Mouse (Mus musculus): ENCODE data around the gene Numb. TPM values are rescaled to one million over a fixed set of nuclear protein-coding genes. Genes with fewer than 3 reads are reported as not detected.

Gene Numb
- 10 to 100 TPM; 26.7 to 38.7 TPM for total RNA-seq (2021)
- long read RNA-seq, experiment 1, transcript Numb-204 (11 exons, 3,549 nt) = major isoform, 9 of 23 reads
- long read RNA-seq, experiment 1, partial matches to known transcripts = 2 of 23 reads
- long read RNA-seq, experiment 1, other reads (novel, unspliced or antisense) = 12 of 23 reads
- long read RNA-seq, experiment 2, transcript Numb-204 (11 exons, 3,549 nt) = major isoform, 9 of 34 reads
- long read RNA-seq, experiment 2, partial matches to known transcripts = 2 of 34 reads
- long read RNA-seq, experiment 2, other reads (novel, unspliced or antisense) = 23 of 34 reads

DNA sequence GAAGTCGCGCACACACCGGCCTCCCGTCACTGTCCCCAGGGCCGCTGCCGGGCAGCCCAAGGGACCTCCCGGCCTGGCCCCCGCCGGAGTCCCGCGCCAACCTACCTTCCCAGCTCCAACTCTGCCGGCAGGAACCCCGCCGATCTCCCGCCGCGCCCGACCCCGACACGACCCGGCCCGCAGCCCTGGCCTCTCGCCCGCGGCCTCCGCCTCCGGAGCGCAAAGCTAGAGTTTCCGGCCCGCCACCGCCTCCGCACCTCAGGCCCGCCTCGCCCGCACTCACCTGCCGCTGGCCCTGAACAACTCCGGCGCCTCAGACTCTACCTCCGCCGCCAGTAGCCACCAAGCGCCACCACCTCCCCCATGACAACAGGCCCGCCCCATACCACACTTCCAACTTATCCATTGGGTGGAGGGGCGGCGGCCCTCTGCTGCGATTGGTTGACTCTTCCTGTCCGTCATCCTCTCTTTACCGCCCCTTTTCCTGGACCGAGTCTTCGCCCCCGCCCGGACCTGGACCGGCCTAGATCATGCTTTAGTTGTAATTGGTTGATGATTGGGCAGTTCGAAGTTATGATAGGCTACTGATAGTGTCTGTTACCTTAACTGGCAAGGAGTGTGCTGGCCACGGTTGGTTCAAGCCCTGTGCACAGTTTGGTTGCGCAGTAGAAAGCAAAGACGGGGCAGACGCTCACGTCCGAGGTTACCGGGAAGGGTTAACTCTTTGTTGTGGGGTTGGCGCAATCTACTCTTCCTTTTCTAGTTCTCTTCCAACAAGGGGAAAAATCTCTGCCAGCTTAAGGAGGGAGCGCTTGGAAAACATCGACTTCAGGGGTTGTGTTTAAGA lies at the start of gene Numb:
Gene Numb, minus strand, starts transcription at position 400 of the 847 bp plus-strand sequence.
- no peak for TF ChIP-seq CTCF (conservative IDR thresholded peaks at IDR 0.05)
- peak; percentile 98 to 99 for DNase-seq (ENCODE audit: low spot score in 2 of 2)
- Histone ChIP-seq H3K4me3 (peak within 1 kb of the TSS; percentile 86), H3K27ac (peak within 1 kb of the TSS; percentile 88)

DNA sequence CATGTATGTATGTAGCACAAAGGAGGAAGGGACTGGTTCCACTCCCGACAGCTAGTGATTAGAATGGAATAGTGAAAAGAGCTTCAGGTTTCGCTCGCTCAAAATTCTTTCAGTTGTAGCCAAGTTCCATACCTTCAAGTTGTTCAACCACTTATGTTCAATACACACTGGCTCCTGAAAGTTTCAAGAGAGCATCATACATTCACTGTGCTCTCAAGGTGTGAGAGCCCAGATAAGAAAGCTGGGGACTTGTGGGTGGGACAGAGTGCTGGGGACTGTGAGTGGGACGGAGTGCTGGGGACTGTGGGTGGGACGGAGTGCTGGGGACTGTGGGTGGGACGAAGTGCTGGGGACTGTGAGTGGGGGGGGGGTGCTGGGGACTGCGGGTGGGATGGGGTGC lies 43.5 kb upstream of the Numb start:
- no peak for TF ChIP-seq CTCF (conservative IDR thresholded peaks at IDR 0.05)
- no peak for DNase-seq (ENCODE audit: low spot score in 2 of 2)
- H3K27ac ChIP-seq = no peak overlapping the region
- H3K4me3 ChIP-seq = no peak overlapping the region

DNA sequence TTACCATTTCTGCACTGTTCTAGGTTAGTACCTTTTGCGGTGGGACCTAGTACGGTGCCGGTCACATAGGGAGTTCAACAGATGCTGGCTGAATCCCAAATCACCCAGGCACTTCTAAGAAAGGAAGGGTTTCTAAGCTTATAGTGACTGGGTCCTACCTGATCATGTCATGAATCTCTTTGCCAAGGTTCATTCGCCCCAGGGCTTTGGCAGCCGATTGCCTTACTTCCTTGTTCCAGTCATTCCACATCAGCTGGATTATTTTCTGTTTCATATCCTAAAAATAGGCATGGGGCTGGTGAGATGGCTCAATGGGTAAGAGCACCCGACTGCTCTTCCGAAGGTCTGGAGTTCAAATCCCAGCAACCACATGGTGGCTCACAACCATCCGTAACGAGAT lies 36.5 kb upstream of the Numb start:
- Histone ChIP-seq H3K27ac (no peak overlapping the region), H3K4me3 (no peak overlapping the region)
- no peak for TF ChIP-seq CTCF (conservative IDR thresholded peaks at IDR 0.05)
- no peak for DNase-seq (ENCODE audit: low spot score in 2 of 2)

DNA sequence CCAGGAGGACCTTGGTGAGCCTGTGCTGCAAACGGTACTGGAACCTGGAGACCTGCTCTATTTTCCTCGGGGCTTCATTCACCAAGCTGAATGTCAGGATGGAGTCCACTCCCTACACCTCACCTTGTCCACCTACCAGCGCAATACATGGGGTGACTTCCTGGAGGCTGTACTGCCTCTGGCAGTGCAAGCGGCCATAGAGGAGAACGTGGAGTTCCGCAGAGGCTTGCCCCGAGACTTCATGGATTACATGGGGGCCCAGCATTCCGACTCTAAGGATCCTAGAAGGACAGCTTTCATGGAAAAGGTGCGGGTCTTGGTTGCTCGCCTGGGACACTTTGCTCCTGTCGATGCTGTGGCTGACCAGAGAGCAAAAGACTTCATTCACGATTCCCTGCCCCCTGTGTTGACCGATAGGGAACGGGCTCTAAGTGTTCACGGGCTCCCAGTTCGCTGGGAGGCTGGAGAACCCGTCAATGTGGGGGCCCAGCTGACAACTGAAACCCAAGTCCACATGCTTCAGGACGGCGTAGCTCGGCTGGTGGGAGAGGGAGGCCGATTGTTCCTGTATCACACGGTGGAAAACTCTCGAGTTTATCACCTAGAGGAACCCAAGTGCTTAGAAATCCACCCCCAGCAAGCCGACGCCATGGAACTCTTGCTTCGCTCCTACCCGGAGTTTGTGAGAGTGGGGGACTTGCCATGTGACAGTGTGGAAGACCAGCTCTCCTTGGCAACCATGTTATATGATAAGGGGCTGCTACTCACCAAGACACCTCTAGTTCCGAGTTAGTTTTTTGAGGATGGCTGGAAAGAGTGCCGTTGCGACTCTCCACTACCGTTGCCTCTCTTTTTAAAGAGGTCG lies 30.2 kb upstream of the Numb start:
- no peak for DNase-seq (ENCODE audit: low spot score in 2 of 2)
- H3K4me3 ChIP-seq = peak overlapping the region; percentile 70
- no peak for TF ChIP-seq CTCF (conservative IDR thresholded peaks at IDR 0.05)
- peak overlapping the region; percentile 93; the same call in 1 of the 2 replicates for H3K27ac ChIP-seq

DNA sequence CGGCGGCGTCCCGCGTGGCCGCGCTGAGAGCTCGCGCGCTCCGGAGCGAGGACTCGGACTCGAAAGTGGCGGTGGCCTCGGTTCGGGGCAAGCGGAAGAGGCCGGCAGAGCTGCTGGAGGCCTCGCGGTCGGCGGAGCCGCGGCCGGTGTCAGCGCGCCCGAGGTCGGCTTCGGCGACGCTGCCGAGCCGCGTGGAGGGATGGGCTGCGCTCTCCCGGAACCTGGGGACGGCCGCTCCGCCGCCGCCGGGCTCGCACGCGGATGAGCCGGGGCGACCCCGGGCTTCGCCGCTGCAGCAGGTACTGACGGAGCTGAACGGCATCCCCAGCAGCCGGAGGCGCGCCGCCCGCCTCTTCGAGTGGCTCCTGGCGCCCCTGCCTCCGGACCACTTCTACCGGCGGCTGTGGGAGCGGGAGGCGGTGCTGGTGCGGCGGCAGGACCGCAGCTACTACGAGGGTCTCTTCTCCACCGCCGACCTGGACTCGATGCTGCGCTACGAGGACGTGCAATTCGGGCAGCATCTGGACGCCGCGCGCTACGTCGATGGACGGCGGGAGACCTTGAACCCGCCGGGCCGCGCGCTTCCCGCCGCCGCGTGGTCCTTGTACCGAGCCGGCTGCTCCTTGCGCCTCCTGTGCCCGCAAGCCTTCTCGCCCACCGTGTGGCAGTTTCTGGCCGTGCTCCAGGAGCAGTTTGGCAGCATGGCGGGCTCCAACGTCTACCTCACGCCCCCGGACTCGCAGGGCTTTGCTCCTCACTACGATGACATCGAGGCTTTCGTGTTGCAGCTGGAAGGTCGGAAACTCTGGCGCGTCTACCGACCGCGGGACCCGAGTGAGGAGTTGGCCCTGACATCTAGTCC lies 29.3 kb upstream of the Numb start:
- Histone ChIP-seq H3K27ac (peak overlapping the region; percentile 93), H3K4me3 (peak overlapping the region; percentile 70)
- peak in 1 of 2 experiments; percentile 54 for DNase-seq (ENCODE audit: low spot score in 2 of 2)
- no peak for TF ChIP-seq CTCF (conservative IDR thresholded peaks at IDR 0.05)

DNA sequence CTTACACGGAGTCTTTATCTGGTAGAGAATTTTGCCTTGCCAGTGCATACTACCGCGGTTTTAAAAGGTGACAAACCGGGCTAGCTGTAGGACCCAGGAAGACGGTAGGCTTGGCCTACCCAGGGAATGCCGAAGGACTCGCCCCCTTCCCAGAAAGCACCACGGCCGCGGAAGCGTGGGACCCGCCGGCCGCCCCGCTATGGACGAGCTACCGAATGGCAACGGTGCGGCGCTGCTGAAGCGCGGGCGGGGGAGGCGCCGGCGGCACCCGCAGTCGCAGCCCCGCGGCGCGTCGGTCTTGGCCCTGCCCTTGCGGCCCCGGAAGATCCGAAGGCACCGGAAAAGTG lies 28.7 kb upstream of the Numb start, which contains the start of gene Riox1:
Gene Riox1, plus strand, starts transcription at position 116 of the 347 bp plus-strand sequence.
- peak within 1 kb of the TSS; percentile 93 for H3K27ac ChIP-seq
- TF ChIP-seq CTCF (conservative IDR thresholded peaks at IDR 0.05) = 0 out of 2 replicates have a peak, but pooled peaks have one; percentile 16
- peak; percentile 89 to 91 for DNase-seq (ENCODE audit: low spot score in 2 of 2)
- peak within 1 kb of the TSS; percentile 70 for H3K4me3 ChIP-seq

DNA sequence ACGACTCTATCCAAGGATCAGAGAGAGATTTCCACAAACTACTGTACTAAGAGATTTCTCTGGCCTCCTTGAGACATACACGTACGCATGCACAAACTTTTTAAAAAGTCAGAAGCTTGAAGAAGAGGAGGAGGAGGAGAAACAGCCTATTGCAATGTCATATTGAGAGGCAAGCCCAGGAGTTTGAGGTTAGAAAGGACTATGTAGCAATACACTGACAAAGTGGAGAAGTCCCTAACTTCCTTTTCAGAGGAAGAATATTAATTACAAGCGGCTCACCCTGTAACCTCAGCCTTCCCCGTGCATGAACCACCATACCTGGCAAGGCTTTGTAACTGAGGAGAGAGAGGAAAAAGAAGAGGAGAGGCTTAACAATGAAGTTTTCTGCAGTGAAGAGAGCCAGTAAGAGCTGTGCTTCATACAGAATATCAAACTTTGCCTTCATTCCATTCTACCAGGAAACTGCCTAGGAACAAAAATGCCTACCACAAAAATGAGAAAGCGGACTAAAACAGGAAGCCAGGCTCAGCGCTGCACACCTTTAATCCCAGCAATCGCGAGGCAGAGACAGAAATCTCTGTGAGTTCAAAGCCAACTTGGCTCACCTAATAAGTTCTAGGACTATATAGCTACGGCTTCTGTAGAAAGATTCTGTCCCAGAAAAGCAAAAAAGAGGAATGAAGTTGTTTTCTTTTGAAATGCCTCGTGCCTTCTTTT lies 28.2 kb upstream of the Numb start:
- no peak for TF ChIP-seq CTCF (conservative IDR thresholded peaks at IDR 0.05)
- H3K27ac ChIP-seq = peak overlapping the region; percentile 93
- DNase-seq (ENCODE audit: low spot score in 2 of 2) = no peak
- H3K4me3 ChIP-seq = peak overlapping the region; percentile 70

DNA sequence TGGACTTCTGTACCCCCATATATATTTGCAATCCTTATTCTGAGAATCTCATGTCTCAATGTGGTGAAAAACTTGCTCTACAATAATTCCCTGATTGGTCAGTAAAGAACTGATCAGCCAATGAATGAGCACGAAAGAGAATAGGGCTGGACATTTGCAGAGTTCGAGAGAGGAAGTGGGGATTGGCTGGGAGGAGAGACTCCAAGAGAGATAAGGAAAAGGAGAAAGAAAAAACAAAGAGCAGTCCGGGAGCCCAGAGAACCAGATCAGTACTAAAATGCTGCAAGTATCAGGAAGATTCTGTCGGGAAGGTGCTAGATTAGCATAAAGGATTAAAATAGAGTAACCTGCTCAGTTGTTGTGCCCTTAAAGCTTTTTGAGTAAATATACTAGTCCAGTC lies 27.3 kb upstream of the Numb start:
- H3K27ac ChIP-seq = no peak overlapping the region
- no peak for DNase-seq (ENCODE audit: low spot score in 2 of 2)
- no peak for TF ChIP-seq CTCF (conservative IDR thresholded peaks at IDR 0.05)
- H3K4me3 ChIP-seq = no peak overlapping the region

DNA sequence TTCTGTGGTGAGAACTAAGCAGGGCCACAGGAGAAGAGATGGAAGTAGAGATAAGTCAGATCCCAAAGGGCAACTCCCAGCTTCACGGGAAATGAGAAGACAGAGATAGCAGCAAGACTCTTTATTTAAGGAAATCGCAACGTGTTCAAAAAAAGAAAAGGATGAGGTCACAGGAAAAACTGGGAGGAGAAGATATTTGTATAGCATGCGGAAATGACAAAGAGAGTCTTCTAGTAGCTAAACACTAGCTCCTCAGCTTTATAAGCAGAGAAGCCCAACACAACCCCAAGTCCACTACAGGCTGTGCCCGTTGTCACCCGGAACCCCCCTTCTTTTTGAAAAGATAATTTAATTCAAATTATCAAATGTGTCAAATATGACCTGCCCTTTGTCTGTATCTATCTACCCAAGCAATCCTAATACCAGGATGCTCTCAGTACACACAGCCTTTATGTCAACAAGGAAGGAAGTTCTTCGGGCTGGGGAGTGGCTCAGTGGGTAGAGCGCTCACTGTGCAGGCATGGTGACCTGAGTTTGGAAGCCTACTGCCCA lies 25.6 kb upstream of the Numb start:
- no peak overlapping the region for H3K27ac ChIP-seq
- TF ChIP-seq CTCF (conservative IDR thresholded peaks at IDR 0.05) = no peak
- no peak for DNase-seq (ENCODE audit: low spot score in 2 of 2)
- H3K4me3 ChIP-seq = no peak overlapping the region

DNA sequence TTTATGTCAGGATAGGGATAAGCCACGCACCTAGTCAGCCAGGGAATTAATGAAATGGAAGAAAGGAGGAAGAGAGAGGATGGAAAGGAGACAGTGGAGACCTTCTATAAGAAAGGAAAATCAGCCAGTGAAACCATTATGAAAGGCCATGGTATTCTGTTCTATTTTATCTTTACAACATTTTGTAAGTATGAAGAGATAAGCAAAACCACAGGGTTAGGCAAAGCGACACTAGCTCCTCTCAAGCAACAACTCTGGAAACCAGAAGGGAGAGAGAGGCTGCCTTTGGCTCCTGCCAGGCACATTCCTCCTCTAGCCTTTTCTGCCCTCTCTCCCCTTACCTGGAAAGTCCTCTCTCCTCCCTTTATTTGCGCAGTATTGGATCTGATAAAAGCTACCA lies 20.2 kb upstream of the Numb start:
- TF ChIP-seq CTCF (conservative IDR thresholded peaks at IDR 0.05) = no peak
- DNase-seq (ENCODE audit: low spot score in 2 of 2) = no peak
- Histone ChIP-seq H3K4me3 (no peak overlapping the region), H3K27ac (no peak overlapping the region)

DNA sequence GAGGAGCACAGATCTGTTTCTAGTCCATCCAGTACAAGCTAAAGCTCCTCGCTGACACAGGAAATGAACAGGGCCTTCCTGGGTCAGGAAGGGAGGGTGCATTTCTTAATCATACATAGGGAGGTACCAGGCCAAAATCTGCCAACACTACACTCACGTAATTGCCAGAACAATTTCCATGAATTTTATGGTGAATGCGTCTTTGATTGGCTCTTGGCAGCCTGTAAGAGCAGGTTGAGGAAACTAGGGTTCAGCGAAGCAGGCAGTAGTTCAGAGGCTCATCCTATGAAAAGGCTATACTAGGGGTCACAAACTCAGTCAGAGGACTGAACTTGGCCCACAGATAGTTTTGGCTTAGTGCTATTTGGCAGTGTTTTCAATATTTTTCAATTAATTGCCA lies 18.3 kb upstream of the Numb start:
- no peak for DNase-seq (ENCODE audit: low spot score in 2 of 2)
- no peak overlapping the region for H3K4me3 ChIP-seq
- H3K27ac ChIP-seq = no peak overlapping the region
- no peak for TF ChIP-seq CTCF (conservative IDR thresholded peaks at IDR 0.05)

Measured in layer of hippocampus, adult 2 months (tissue).